Mouse (Mus musculus): ENCODE measurements around the gene Gm20481. TPM values are rescaled to one million over a fixed set of nuclear protein-coding genes. Genes with fewer than 3 reads are reported as not detected.
"Not testable (repeated sequence)": the region's sequence is repeated elsewhere in the genome, so short reads cannot be mapped to it uniquely, and the experiment has no call there.

The Gm20481 gene
- total RNA-seq, 2 experiments from 2014 or later: not detected

DNA sequence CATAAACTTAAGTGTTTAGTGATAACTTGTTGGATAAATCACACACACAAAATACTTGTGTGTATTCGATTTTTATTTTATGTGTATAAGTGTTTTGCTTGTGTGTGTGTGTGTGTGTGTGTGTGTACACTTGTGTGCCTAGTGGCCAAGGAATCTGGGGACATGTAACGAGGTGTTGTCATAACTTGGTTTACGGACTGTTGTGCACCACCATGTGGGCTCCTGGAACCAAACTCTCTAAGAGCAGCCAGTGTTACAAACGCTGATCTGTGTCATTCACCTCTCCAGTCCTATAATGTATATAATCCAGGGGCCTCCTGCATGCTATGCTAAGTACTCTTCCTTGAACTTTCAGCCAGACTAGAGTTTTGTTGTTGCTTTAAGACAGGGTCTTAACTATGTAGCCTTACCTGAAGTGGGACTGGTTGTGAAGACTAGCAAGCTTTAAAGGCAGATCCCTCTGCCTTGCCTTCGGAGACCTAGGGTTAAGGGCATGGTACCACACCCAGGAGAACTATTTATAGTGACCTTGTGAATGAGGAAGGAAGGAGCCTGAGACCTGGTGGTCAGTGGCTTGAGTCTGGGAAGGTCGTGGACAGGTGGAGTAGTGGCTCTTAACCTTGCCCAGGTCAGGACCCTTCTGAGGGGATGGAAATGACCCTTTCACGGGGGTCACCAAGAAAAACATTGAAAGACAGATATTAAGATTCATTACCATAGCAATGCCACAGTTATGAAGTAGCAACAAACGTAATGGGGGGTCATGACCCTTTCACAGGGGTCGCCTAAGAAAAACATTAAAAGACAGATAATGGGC is 33.5 kb downstream of the Gm20481 start:
- DNase-seq: no peak

DNA sequence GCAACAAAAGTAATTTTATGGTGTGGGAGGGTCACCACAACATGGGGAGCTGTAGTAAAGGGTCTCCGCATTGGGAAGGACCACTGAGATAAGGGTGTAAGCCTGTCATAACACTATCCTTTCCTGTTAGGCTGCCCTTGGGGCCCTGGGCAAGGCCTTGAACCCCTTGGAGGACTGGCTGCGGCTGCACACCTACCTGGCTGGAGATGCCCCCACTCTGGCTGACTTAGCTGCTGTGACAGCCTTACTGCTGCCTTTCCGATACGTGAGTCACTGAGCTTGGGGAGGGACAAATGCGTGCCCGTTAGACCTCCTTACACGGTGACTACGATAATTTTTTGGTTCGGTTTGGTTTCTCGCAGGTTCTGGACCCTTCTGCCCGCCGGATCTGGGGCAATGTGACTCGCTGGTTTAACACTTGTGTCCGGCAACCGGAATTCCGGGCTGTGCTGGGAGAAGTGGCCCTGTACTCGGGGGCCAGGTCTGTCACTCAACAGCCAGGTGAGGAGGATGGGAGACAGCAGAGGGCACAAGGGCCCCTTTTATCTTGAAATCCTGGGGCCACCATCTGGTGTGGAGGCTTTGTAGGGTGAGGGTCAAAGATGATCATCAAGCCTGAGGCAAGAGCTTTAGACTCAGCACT is 34.5 kb downstream of the Gm20481 start:
- DNase-seq: no peak

GRCm38 (mm10) chr17:35005158-35005557 is 35.4 kb downstream of the Gm20481 start:
- DNase-seq: no peak

DNA sequence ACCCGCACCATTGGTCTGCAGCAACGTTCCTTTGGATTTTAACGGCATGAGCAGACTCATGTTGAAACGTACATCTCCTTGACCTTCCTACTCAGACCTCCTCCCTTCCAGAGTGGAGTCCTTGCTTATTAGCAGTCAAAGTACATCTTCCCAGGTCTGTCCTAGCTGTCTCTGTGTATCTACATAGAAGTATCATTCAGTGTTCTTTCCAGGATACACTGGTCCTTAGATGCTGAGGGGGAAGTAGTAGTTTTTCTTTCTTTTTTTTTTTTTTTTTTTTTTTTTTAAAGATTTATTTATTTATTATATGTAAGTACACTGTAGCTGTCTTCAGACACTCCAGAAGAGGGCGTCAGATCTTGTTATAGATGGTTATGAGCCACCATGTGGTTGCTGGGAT is 36.2 kb downstream of the Gm20481 start:
- DNase-seq: not testable (repeated sequence)

DNA sequence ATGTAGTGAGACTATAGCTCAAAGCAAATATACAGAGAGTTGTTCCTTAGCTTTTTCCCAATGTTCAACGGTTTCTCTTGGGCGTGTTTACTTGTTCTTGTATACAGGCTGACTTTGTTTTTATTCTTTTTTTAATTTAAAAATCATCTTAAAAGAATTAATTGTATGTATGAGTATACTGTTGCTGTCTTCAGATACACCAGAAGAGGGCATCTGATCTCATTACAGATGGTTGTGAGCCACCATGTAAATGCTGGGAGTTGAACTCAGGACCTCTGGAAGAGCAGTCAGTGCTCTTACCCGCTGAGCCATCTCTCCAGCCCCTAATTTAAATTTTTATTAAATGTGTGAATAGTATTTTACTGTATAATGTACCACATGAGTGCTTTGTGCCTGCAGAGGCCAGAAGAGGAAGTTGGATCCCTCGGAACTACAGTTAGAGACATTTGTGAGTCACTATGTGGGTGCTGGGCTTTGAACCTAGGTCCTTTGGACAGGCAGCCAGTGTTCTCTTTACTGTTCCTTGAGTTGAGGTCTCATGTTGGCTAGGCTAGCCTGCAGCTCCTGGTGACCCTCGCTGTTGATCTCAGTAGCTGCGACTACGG is 37.8 kb downstream of the Gm20481 start:
- DNase-seq: no peak

GRCm38 (mm10) chr17:35009586-35009985 is 39.9 kb downstream of the Gm20481 start:
- no peak for DNase-seq

DNA sequence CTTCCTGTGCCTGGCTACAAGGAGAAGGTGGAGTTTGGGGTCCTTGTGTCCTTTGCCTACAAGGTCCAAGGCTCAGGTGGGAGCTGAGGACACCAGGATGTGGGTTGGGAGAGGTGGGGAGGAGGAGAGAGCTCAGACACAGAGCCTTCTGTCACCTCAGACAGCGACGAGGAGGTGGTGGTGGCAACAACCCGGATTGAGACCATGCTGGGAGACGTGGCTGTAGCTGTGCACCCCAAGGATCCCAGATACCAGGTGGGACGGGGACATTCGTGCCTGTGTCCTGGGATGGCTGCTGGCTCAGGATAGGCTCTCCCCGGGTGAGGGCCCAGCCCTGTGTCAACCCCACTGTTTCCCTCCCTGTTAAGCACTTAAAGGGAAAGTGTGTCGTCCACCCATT is 41.7 kb downstream of the Gm20481 start:
- DNase-seq: no peak

DNA sequence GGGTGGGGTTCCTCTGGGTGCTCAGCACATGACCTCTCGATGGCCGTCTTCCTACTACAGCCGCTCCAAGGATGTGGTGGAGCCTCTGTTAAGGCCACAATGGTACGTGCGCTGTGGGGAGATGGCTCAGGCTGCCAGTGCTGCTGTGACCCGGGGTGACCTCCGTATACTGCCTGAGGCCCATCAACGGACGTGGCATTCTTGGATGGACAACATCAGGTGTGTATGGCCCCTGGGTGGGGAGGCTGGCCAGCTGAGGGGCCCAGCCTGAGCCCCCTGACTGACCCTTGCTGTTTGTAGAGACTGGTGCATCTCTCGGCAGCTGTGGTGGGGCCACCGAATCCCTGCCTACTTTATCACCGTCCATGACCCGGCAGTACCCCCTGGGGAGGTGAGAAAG is 42.7 kb downstream of the Gm20481 start:
- no peak for DNase-seq

- no peak for DNase-seq
Measured at GRCm38 (mm10) chr17:35013221-35013620, 43.5 kb downstream of the Gm20481 start.

- DNase-seq: no peak
Measured at GRCm38 (mm10) chr17:35015296-35015695, 45.6 kb downstream of the Gm20481 start.

DNA sequence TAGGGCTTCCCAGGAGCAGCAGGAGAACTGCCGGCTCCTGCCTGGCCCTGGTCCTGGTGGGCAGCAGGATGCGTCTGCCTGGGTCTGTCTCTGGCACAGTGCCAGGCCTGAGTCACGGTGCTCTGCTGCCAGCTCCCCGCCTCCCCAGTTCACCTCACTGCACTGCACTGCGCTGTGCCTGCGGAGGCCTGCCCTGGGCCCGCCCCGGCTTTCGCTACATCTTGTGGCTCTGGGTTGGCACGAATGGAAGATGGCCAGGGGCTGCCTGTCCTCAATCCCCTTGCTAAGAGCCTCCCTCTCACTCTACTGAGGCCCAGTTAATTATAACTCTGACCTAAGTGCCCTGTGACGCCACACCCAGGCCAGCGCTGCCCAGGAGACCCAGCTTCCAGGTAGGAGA is 46.7 kb downstream of the Gm20481 start, which contains the start of gene Vwa7:
TSS of gene Vwa7 (plus strand) at position 204 of the 400 bp plus-strand sequence.
- DNase-seq: peak; percentile 48 to 57

DNA sequence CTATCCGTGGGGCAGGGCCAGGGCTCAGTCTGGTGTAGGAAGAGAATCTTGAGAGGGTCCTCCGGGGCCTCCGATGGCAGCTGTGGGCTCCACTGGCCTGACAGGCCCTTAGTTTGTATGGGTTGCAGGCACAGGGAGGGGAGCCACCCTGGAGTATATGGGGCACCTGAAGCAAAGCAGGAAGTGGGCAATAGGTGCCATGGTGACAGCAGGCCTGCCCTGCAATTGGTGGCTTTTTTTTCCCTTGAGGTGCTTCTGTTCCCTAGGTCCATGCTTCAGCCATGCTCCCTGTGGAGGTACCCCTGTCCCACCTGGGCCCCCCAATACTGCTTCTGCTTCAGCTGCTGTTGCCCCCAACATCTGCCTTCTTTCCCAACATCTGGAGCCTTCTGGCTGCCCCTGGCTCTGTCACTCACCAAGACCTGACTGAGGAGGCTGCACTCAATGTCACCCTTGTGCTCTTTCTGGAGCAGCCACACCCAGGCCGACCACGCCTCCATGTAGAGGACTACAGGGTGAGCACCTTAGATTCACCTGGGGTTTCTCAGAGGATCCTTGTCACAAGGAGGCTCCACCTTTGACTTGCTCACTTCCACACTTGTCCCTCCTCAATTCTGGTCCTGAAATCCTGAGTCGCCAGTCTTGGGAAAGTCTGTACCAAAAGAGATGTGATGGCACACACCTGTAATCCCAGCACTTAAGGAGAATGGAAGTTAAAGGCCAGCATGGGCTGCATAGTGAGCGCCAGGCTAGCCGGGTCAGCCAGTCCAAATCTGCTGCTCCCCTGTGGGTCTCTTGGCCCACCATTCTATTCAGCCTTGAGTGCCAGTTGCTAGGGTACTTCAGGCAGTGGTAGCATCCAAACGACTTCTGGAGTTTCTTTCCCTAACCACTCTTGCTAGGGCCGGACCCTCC is 47.3 kb downstream of the Gm20481 start:
- DNase-seq: no peak

GRCm38 (mm10) chr17:35017706-35018030 is 48.0 kb downstream of the Gm20481 start:
- no peak for DNase-seq

DNA sequence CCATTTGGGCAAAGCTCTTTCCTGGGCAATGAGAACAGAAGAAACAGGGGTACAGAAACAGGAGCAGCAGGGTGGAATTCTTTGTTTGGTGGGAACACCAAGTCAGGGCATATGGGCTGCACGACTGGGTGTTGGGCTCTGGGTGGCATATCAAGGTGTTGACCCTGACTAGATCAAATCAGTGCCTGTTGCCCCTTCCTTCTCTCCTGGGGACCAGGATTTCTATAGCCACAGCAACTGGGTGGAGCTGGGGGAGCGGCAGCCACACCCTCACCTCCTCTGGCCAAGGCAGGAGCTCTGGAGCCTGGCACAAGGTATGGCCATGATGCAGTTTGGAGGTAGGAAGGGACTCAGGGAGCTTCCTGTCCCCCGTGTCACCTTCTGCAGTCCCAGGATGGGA is 48.5 kb downstream of the Gm20481 start:
- DNase-seq: no peak

- no peak for DNase-seq
Measured at GRCm38 (mm10) chr17:35019894-35020293, 50.2 kb downstream of the Gm20481 start.

- no peak for DNase-seq
Measured at GRCm38 (mm10) chr17:35020551-35020950, 50.8 kb downstream of the Gm20481 start.

- DNase-seq: peak; percentile 87 to 96
Measured at GRCm38 (mm10) chr17:35021163-35021808, 51.6 kb downstream of the Gm20481 start.
